Mouse (Mus musculus): ENCODE measurements around the gene Qpctl. TPM values are rescaled to one million over a fixed set of nuclear protein-coding genes. Genes with fewer than 3 reads are reported as not detected.
A peak's percentile ranks its signal among the peaks of the same experiment; 100 is the strongest.

The Qpctl gene
- polyA plus RNA-seq, 1 experiment from 2014 or later: 19.4 TPM

- no peaks in the 10 kb centered on the region for H3K36me3 ChIP-seq
- WGBS: 5% methylated on average over 21 of the region's 21 CpGs
- ATAC-seq (replicated peaks): peak; percentile 45
- peak overlapping the region; percentile 70 for H3K4me2 ChIP-seq (replicated peaks)
- peak overlapping the region; percentile 71 for H3K9ac ChIP-seq (replicated peaks)
- peak overlapping the region; percentile 76 for H3K4me3 ChIP-seq
- H3K9me3 ChIP-seq: no peaks in the 10 kb centered on the region
- peaks cover 20% of the 10 kb centered on the region for H3K27me3 ChIP-seq
- peaks cover 60% of the 10 kb centered on the region for H3K4me1 ChIP-seq
- H3K27ac ChIP-seq (replicated peaks): peak overlapping the region; percentile 87
Measured at GRCm38 (mm10) chr7:19176516-19176947, 27.4 kb upstream of the Qpctl start.

- peak; percentile 96 for ATAC-seq (replicated peaks)
- no peaks in the 10 kb centered on the region for H3K9me3 ChIP-seq
- H3K27me3 ChIP-seq: peaks cover 20% of the 10 kb centered on the region
- peak within 1 kb of the TSS; percentile 76 for H3K4me3 ChIP-seq
- H3K4me2 ChIP-seq (replicated peaks): peak within 1 kb of the TSS; percentile 70
- peaks cover 56% of the 10 kb centered on the region for H3K4me1 ChIP-seq
- under 1% methylated on average over 30 of the region's 30 CpGs for WGBS
- peak within 1 kb of the TSS; percentile 87 for H3K27ac ChIP-seq (replicated peaks)
- H3K36me3 ChIP-seq: no peaks in the 10 kb centered on the region
- H3K9ac ChIP-seq (replicated peaks): peak within 1 kb of the TSS; percentile 71
Measured at GRCm38 (mm10) chr7:19175708-19176515, 26.8 kb upstream of the Qpctl start, which contains the start of gene Eml2. Gene Eml2, plus strand, starts transcription at chr7:19176421.

- H3K9me3 ChIP-seq: no peaks in the 10 kb centered on the region
- H3K4me1 ChIP-seq: peaks cover 43% of the 10 kb centered on the region
- H3K36me3 ChIP-seq: no peaks in the 10 kb centered on the region
- ATAC-seq (replicated peaks): no peak; the same call in 1 of the 2 replicates
- H3K9ac ChIP-seq (replicated peaks): no peak overlapping the region
- peak overlapping the region; percentile 41 for H3K4me2 ChIP-seq (replicated peaks)
- peak overlapping the region; percentile 93 for H3K27ac ChIP-seq (replicated peaks)
- WGBS: 4% methylated on average over 17 of the region's 17 CpGs
- peaks cover 5% of the 10 kb centered on the region for H3K27me3 ChIP-seq
- peak overlapping the region; percentile 27 for H3K4me3 ChIP-seq
Measured at GRCm38 (mm10) chr7:19172874-19173273, 23.8 kb upstream of the Qpctl start.

GRCm38 (mm10) chr7:19171831-19172230 lies 22.7 kb upstream of the Qpctl start:
- no peak overlapping the region for H3K4me2 ChIP-seq (replicated peaks)
- no peaks in the 10 kb centered on the region for H3K27me3 ChIP-seq
- 44% methylated on average over 8 of the region's 8 CpGs for WGBS
- no peak overlapping the region for H3K9ac ChIP-seq (replicated peaks)
- ATAC-seq (replicated peaks): no peak
- H3K27ac ChIP-seq (replicated peaks): peak overlapping the region; percentile 93
- H3K36me3 ChIP-seq: no peaks in the 10 kb centered on the region
- peaks cover 33% of the 10 kb centered on the region for H3K4me1 ChIP-seq
- H3K4me3 ChIP-seq: no peak overlapping the region
- no peaks in the 10 kb centered on the region for H3K9me3 ChIP-seq

- H3K4me1 ChIP-seq: peaks cover 40% of the 10 kb centered on the region
- H3K36me3 ChIP-seq: no peaks in the 10 kb centered on the region
- no peak overlapping the region for H3K4me3 ChIP-seq
- peaks cover 2% of the 10 kb centered on the region; the same call in 1 of the 2 replicates for H3K27me3 ChIP-seq
- WGBS: 39% methylated on average over 8 of the region's 8 CpGs
- no peak overlapping the region for H3K4me2 ChIP-seq (replicated peaks)
- peak; percentile 86 for ATAC-seq (replicated peaks)
- no peaks in the 10 kb centered on the region for H3K9me3 ChIP-seq
- H3K9ac ChIP-seq (replicated peaks): no peak overlapping the region
- H3K27ac ChIP-seq (replicated peaks): peak overlapping the region; percentile 93
Measured at GRCm38 (mm10) chr7:19170142-19170541, 21.1 kb upstream of the Qpctl start.

GRCm38 (mm10) chr7:19169506-19169905 lies 20.4 kb upstream of the Qpctl start:
- Histone ChIP-seq H3K9me3 (no peaks in the 10 kb centered on the region), H3K27me3 (peaks cover 6% of the 10 kb centered on the region; the same call in 1 of the 2 replicates), H3K4me2 (replicated peaks) (no peak overlapping the region), H3K27ac (replicated peaks) (peak overlapping the region; percentile 93), H3K4me1 (peaks cover 47% of the 10 kb centered on the region), H3K4me3 (no peak overlapping the region), H3K36me3 (no peaks in the 10 kb centered on the region), H3K9ac (replicated peaks) (no peak overlapping the region)
- ATAC-seq (replicated peaks): no peak
- WGBS: 53% methylated on average over 10 of the region's 10 CpGs

GRCm38 (mm10) chr7:19166990-19167389 lies 17.9 kb upstream of the Qpctl start:
- Histone ChIP-seq H3K4me1 (peaks cover 43% of the 10 kb centered on the region), H3K27ac (replicated peaks) (no peak overlapping the region), H3K36me3 (no peaks in the 10 kb centered on the region), H3K4me2 (replicated peaks) (no peak overlapping the region), H3K27me3 (peaks cover 6% of the 10 kb centered on the region; the same call in 1 of the 2 replicates), H3K9me3 (no peaks in the 10 kb centered on the region), H3K9ac (replicated peaks) (no peak overlapping the region), H3K4me3 (no peak overlapping the region)
- WGBS: 88% methylated on average over 3 of the region's 3 CpGs
- no peak for ATAC-seq (replicated peaks)

- Histone ChIP-seq H3K4me1 (peaks cover 37% of the 10 kb centered on the region), H3K9me3 (no peaks in the 10 kb centered on the region), H3K4me2 (replicated peaks) (peak within 1 kb of the TSS; percentile 39), H3K4me3 (peak within 1 kb of the TSS; percentile 28), H3K27ac (replicated peaks) (peak within 1 kb of the TSS; percentile 83), H3K9ac (replicated peaks) (peak within 1 kb of the TSS; percentile 41), H3K27me3 (peaks cover 6% of the 10 kb centered on the region; the same call in 1 of the 2 replicates), H3K36me3 (no peaks in the 10 kb centered on the region)
- 8% methylated on average over 14 of the region's 14 CpGs for WGBS
- peak; percentile 39 for ATAC-seq (replicated peaks)
Measured at GRCm38 (mm10) chr7:19165656-19166423, 16.7 kb upstream of the Qpctl start, which contains the start of gene Gipr. Gene Gipr, minus strand, starts transcription at chr7:19166127.

GRCm38 (mm10) chr7:19164978-19165377 lies 15.9 kb upstream of the Qpctl start:
- WGBS: 3% methylated on average over 13 of the region's 13 CpGs
- Histone ChIP-seq H3K27me3 (peaks cover 6% of the 10 kb centered on the region; the same call in 1 of the 2 replicates), H3K9ac (replicated peaks) (0 out of 2 replicates have a peak overlapping the region, but pooled peaks have one; percentile 17), H3K27ac (replicated peaks) (peak overlapping the region; percentile 83; the same call in 1 of the 2 replicates), H3K4me2 (replicated peaks) (peak overlapping the region; percentile 39), H3K4me1 (peaks cover 36% of the 10 kb centered on the region), H3K36me3 (no peaks in the 10 kb centered on the region), H3K4me3 (peak overlapping the region; percentile 28), H3K9me3 (no peaks in the 10 kb centered on the region)
- ATAC-seq (replicated peaks): no peak

- ATAC-seq (replicated peaks): no peak; the same call in 1 of the 2 replicates
- Histone ChIP-seq H3K27me3 (peaks cover 11% of the 10 kb centered on the region; the same call in 1 of the 2 replicates), H3K4me2 (replicated peaks) (peak overlapping the region; percentile 39), H3K27ac (replicated peaks) (0 out of 2 replicates have a peak overlapping the region, but pooled peaks have one; percentile 8), H3K9me3 (no peaks in the 10 kb centered on the region), H3K9ac (replicated peaks) (no peak overlapping the region), H3K4me1 (peaks cover 41% of the 10 kb centered on the region), H3K4me3 (peak overlapping the region; percentile 28), H3K36me3 (no peaks in the 10 kb centered on the region)
- WGBS: 3% methylated on average over 6 of the region's 6 CpGs
Measured at GRCm38 (mm10) chr7:19164189-19164588, 15.1 kb upstream of the Qpctl start.

- Histone ChIP-seq H3K9ac (replicated peaks) (no peak overlapping the region), H3K4me2 (replicated peaks) (peak overlapping the region; percentile 39; the same call in 1 of the 2 replicates), H3K9me3 (no peaks in the 10 kb centered on the region), H3K27ac (replicated peaks) (no peak overlapping the region), H3K27me3 (peaks cover 11% of the 10 kb centered on the region; the same call in 1 of the 2 replicates), H3K4me1 (peaks cover 42% of the 10 kb centered on the region), H3K36me3 (no peaks in the 10 kb centered on the region), H3K4me3 (0 out of 2 replicates have a peak overlapping the region, but pooled peaks have one; percentile 4)
- no peak for ATAC-seq (replicated peaks)
- 28% methylated on average over 12 of the region's 12 CpGs for WGBS
Measured at GRCm38 (mm10) chr7:19163752-19164151, 14.7 kb upstream of the Qpctl start.

Measured in forebrain, embryonic 15.5 days (tissue).